Mouse (Mus musculus) midbrain, embryonic 14.5 days (tissue): Measurements from ENCODE around the gene Yars. TPM values are rescaled to one million over a fixed set of nuclear protein-coding genes. Genes with fewer than 3 reads are reported as not detected.

Experiments
- ATAC-seq: fragments of 200-750 bp; cut with Nextera tagmentation; 2 replicates; pipeline ENCODE4 v1.8.0; 2017; ENCODE audit warnings: moderate number of reproducible peaks, moderate library complexity; ENCODE audit not compliant: low FRiP score, low TSS enrichment
- DNase-seq: peaks from one replicate; pipeline ENCODE4 v3.0.0-alpha.2; 2015
- H3K27ac ChIP-seq: fragments of 300-500 bp; sonication (generic); replicated peaks from 2 replicates; pipeline ENCODE4 v1.5.1; 2014; ENCODE audit warnings: mild to moderate bottlenecking, low read depth, low read length, moderate library complexity
- H3K27me3 ChIP-seq: fragments of 300-500 bp; sonication (generic); 2 replicates; pipeline ENCODE4 v1.6.1; 2014; ENCODE audit warnings: low read length, control low read depth, mixed read lengths; ENCODE audit not compliant: control insufficient read depth, insufficient read depth
- H3K36me3 ChIP-seq: fragments of 300-500 bp; sonication (generic); 2 replicates; pipeline ENCODE4 v1.6.1; 2014; ENCODE audit warnings: low read length, control low read depth; ENCODE audit not compliant: control insufficient read depth, insufficient read depth
- H3K4me1 ChIP-seq: fragments of 300-500 bp; sonication (generic); 2 replicates; pipeline ENCODE4 v1.6.1; 2014; ENCODE audit warnings: mild to moderate bottlenecking, antibody characterized with exemption, low read length, control low read depth; ENCODE audit not compliant: control insufficient read depth, insufficient read depth
- H3K4me2 ChIP-seq: fragments of 300-500 bp; sonication (generic); 2 replicates; pipeline ENCODE4 v1.6.1; 2014; ENCODE audit warnings: mild to moderate bottlenecking, low read length, moderate library complexity
- H3K4me3 ChIP-seq: fragments of 300-500 bp; sonication (generic); replicated peaks from 2 replicates; pipeline ENCODE4 v1.5.1; 2014; ENCODE audit warnings: low read depth, low read length
- H3K9ac ChIP-seq: fragments of 300-500 bp; sonication (generic); replicated peaks from 2 replicates; pipeline ENCODE4 v1.6.1; 2014; ENCODE audit warnings: mild to moderate bottlenecking, low read length, moderate library complexity
- H3K9me3 ChIP-seq: fragments of 300-500 bp; sonication (generic); 2 replicates; pipeline ENCODE4 v1.6.1; 2016; ENCODE audit warnings: low read length, control low read depth, mixed read lengths; ENCODE audit not compliant: control insufficient read depth
- WGBS: fragments of 180-500 bp; shearing (Covaris S2); extraction: QIAGEN DNeasy Blood & Tissue Kit; methylation state at CpG from one replicate; pipeline ENCODE4 v1.1.7; 2014; 5-methylcytosine and 5-hydroxymethylcytosine counted together
- polyA plus RNA-seq: library from polyadenylated mRNA; unstranded; fragments of >200 nt; fragmentation: Nextera tagmentation; extraction: Ambion mirVana; gene quantifications from 2 replicates; pipeline ENCODE4 v1.2.1, GENCODE M21; 2014

The Yars gene
- polyA plus RNA-seq, 1 experiment from 2014 or later, result 116 TPM

GRCm38 (mm10) chr4:129145943-129146342, 43.6 kb upstream of the Yars start:
- Histone ChIP-seq H3K36me3 (peaks cover 21% of the 10 kb centered on the region), H3K4me3 (no peak overlapping the region), H3K27ac (no peak overlapping the region), H3K9ac (no peak overlapping the region), H3K4me1 (peaks cover 17% of the 10 kb centered on the region), H3K9me3 (no peaks in the 10 kb centered on the region), H3K4me2 (no peak overlapping the region), H3K27me3 (no peaks in the 10 kb centered on the region)
- no peak for ATAC-seq
- DNase-seq, result no peak
- 82% methylated on average over 4 of the region's 4 CpGs for WGBS

DNA sequence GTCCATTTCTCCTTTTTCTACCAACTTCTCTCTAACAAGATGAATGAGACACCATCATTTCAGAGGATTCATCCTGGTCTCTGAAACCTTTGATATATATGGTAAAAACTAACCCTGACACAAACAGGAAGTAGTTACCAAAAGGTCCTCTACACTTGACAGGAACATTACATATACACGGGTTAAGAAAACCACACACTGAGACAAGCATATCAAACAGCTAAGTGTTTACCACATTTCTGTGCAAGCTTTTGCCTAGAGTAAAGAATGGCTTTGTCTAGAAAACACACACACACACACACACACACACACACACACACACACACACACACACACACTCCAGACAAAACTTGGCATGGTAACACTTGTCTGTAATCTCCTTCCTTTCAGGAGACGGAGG, 43.2 kb upstream of the Yars start:
- no peaks in the 10 kb centered on the region for H3K9me3 ChIP-seq
- no peak overlapping the region for H3K4me2 ChIP-seq
- H3K27ac ChIP-seq, result no peak overlapping the region
- peaks cover 16% of the 10 kb centered on the region for H3K4me1 ChIP-seq
- no peak overlapping the region for H3K9ac ChIP-seq
- peaks cover 26% of the 10 kb centered on the region for H3K36me3 ChIP-seq
- H3K27me3 ChIP-seq, result no peaks in the 10 kb centered on the region
- WGBS, result 68% methylated on average over 2 of the region's 2 CpGs
- no peak for DNase-seq
- ATAC-seq, result no peak
- H3K4me3 ChIP-seq, result no peak overlapping the region

DNA sequence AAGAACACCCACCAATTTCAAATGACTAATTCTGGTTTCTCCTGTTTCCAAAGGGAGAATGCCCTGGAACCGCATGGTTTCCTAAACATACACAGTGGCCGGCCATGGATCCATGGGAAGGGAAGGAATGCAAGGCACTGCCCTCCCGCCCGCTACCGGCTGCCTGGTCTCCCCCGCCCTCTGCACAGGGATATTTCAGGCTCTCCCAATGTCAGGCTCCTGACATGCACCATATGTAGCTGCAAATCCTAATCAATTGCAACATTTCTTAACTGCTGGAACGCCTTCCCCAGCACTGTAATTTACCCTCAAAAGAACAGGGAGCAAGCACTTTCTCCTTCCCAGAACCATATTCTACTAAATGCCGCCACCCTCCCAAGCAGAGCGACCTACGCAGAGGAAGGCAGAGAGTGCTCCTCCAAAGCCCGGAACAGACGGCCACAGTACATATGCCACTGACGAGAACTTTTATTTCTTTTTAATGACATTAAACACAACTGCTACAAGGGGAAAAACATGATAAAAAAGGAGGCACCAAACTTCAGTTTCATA, 41.9 kb upstream of the Yars start:
- Histone ChIP-seq H3K27ac (peak overlapping the region; percentile 17; the same call in 1 of the 2 replicates), H3K4me2 (no peak overlapping the region), H3K4me1 (peaks cover 8% of the 10 kb centered on the region; the same call in 1 of the 2 replicates), H3K36me3 (peaks cover 36% of the 10 kb centered on the region), H3K9ac (no peak overlapping the region), H3K27me3 (no peaks in the 10 kb centered on the region), H3K4me3 (no peak overlapping the region), H3K9me3 (no peaks in the 10 kb centered on the region)
- WGBS, result 87% methylated on average over 13 of the region's 13 CpGs
- DNase-seq (no peak), ATAC-seq (no peak)

DNA sequence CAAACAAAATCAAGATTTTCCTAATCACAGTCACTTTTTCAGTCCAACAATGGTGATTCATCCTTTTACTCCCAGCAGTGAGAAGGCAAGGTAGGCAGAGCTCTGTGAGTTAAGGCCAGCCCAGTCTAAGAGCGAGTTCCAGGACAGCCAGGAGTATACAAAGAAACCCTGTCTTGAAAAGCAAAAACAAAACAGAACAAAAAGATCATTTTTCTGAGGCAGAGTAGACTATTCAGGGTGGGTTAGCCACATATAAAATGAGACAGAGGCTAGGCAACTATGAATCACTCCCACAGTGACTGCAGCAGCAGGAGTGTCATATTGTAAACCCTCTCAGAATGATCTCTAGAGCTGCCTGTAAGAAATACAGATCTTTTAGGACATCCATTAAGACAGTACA, 40.2 kb upstream of the Yars start:
- 90% methylated on average over 1 of the region's 1 CpGs for WGBS
- H3K9me3 ChIP-seq, result no peaks in the 10 kb centered on the region
- H3K4me2 ChIP-seq, result no peak overlapping the region
- H3K4me3 ChIP-seq, result no peak overlapping the region
- no peak overlapping the region for H3K27ac ChIP-seq
- ATAC-seq (no peak), DNase-seq (no peak)
- H3K27me3 ChIP-seq, result no peaks in the 10 kb centered on the region
- H3K36me3 ChIP-seq, result peaks cover 44% of the 10 kb centered on the region
- H3K9ac ChIP-seq, result no peak overlapping the region
- H3K4me1 ChIP-seq, result peaks cover 8% of the 10 kb centered on the region; the same call in 1 of the 2 replicates

DNA sequence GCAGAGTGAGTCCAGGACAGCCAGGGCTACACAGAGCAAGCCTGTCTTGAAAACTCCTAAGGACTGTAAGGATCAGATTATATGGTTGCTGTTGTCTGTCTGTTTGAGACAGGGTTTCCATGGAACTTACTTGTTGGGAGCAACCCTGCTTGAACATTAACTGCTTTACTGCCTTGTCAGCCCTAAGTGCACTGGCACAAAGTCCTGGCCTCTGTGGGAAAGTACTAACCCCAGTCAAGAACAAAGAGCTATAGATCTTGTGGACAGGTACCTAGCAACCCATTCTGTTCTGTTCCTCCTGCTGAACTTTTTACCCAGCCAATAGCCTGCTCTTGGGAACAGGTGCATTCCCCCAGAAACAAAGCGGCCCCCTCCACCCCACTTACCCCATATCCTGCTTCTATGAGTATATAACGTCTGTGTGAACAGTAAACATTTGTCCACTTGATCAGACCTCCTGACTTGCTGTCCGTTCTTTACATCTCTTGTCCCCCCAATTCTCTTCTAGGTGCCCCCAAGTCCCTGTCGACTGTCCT, 38.2 kb upstream of the Yars start:
- no peak for ATAC-seq
- Histone ChIP-seq H3K9me3 (no peaks in the 10 kb centered on the region), H3K9ac (no peak overlapping the region), H3K36me3 (peaks cover 59% of the 10 kb centered on the region), H3K4me1 (0 out of 2 replicates have a peak, but pooled peaks cover 3% of the 10 kb centered on the region), H3K4me3 (no peak overlapping the region), H3K27me3 (no peaks in the 10 kb centered on the region), H3K27ac (no peak overlapping the region), H3K4me2 (no peak overlapping the region)
- DNase-seq, result no peak
- WGBS, result 94% methylated on average over 4 of the region's 4 CpGs

GRCm38 (mm10) chr4:129157541-129157940, 32.0 kb upstream of the Yars start:
- no peaks in the 10 kb centered on the region for H3K27me3 ChIP-seq
- H3K4me1 ChIP-seq, result no peaks in the 10 kb centered on the region
- 84% methylated on average over 5 of the region's 5 CpGs for WGBS
- peaks cover 41% of the 10 kb centered on the region for H3K36me3 ChIP-seq
- no peaks in the 10 kb centered on the region for H3K9me3 ChIP-seq
- no peak for DNase-seq
- no peak overlapping the region for H3K4me2 ChIP-seq
- ATAC-seq, result no peak
- no peak overlapping the region for H3K27ac ChIP-seq
- no peak overlapping the region for H3K9ac ChIP-seq
- no peak overlapping the region for H3K4me3 ChIP-seq

DNA sequence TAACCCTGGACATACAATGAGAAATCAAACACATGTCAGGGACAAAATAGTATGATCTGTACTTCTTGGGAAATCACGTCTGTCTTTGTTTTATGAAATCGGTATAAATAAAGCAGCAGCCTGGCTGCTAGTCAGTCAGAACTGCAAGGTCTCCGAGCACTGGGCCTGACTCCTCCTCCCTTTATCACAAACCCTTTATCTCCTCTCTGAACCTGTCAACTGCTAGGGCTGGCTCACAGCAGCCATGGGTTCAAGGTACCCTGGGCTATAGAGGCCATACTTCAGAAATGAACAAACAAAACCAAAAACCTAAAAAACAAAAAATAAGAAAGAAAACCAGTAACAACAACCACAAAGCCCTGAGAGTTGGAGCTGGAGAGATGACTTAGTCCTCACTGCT, 31.0 kb upstream of the Yars start:
- no peak overlapping the region for H3K9ac ChIP-seq
- WGBS, result 71% methylated on average over 3 of the region's 3 CpGs
- no peaks in the 10 kb centered on the region for H3K9me3 ChIP-seq
- no peak for DNase-seq
- H3K4me3 ChIP-seq, result no peak overlapping the region
- no peak for ATAC-seq
- no peaks in the 10 kb centered on the region for H3K4me1 ChIP-seq
- H3K36me3 ChIP-seq, result peaks cover 34% of the 10 kb centered on the region
- H3K27ac ChIP-seq, result no peak overlapping the region
- H3K4me2 ChIP-seq, result no peak overlapping the region
- no peaks in the 10 kb centered on the region for H3K27me3 ChIP-seq

- H3K9ac ChIP-seq, result no peak overlapping the region
- no peak overlapping the region for H3K4me2 ChIP-seq
- WGBS, result 94% methylated on average over 1 of the region's 1 CpGs
- DNase-seq (no peak), ATAC-seq (no peak)
- no peak overlapping the region for H3K4me3 ChIP-seq
- H3K27ac ChIP-seq, result no peak overlapping the region
- H3K27me3 ChIP-seq, result no peaks in the 10 kb centered on the region
- H3K36me3 ChIP-seq, result peaks cover 29% of the 10 kb centered on the region
- H3K9me3 ChIP-seq, result no peaks in the 10 kb centered on the region
- no peaks in the 10 kb centered on the region for H3K4me1 ChIP-seq
Measured at GRCm38 (mm10) chr4:129161076-129161475, 28.5 kb upstream of the Yars start.

DNA sequence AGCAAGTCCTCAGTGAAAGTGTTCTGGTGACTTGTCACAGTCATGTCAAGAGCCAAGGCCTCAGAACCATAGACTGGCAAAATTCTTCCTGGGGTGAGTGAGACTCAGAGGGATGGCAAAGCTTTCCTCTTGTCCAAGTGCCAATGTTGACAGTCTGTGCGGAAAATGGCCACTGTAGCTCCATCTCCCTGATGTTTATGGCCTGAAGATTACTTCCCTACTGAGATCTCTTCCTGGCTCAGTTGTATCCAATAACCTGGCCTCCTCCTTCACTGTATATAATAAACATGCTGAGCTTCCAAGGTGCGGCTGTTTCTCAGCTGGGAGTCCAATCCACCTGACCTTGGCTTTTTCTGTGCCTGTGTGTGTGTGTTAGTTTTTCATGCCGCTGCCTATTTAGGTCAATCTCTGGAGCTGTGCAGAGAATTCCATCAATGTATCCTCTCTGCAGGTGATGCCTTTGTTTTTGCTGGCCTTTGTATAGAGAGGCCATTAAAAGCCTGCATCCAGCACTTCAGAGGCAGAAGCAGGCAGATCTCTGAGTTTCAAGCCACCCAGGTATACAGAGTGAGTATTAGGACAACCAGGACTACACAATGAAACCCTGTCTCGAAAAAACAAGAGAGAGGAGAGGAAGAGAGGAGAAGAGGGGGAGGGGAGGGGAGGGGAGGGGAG, 27.8 kb upstream of the Yars start:
- no peaks in the 10 kb centered on the region for H3K27me3 ChIP-seq
- H3K9me3 ChIP-seq, result no peaks in the 10 kb centered on the region
- no peak for DNase-seq
- H3K36me3 ChIP-seq, result peaks cover 26% of the 10 kb centered on the region
- no peaks in the 10 kb centered on the region for H3K4me1 ChIP-seq
- H3K4me3 ChIP-seq, result no peak overlapping the region
- WGBS, result 88% methylated on average over 4 of the region's 4 CpGs
- ATAC-seq, result no peak
- H3K27ac ChIP-seq, result no peak overlapping the region
- H3K9ac ChIP-seq, result no peak overlapping the region
- H3K4me2 ChIP-seq, result no peak overlapping the region
